Mouse (Mus musculus): ENCODE results near the gene Tbx1. TPM values are rescaled to one million over a fixed set of nuclear protein-coding genes. Genes with fewer than 3 reads are reported as not detected.

Tbx1 gene
- polyA plus RNA-seq, 1 experiment from 2014 or later: 0.13 TPM

DNA sequence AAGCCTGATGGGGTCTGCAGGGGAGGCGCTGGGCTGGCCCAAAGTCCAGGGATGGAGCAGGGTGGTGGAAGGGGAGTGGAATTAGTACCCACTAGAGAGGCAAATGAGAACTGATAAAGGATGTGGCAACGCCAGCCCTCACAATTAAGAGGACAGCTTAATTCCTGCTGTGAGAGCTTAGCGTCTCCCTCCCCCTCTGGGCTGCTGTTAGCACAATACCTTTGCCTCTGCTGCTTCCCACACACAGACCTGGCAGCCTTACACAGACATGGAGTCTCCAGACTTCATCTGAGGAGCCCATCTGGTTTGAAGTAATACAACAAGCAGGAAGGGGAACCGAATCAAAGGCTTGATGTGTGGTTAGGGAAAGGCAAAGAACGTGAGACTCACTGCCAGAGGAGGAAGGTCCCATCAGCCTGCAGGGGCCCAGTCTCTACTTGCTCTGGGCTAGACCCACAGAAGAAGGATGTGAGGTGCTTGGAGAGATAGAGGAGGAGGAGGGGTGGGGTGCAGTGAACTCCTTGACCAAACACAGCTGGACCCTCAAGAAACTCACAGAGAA lies 12.8 kb downstream of the Tbx1 start:
- no peak overlapping the region for H3K9ac ChIP-seq
- peaks cover 64% of the 10 kb centered on the region for H3K27me3 ChIP-seq (replicated peaks)
- no peak overlapping the region for H3K4me3 ChIP-seq
- 27% methylated on average over 5 of the region's 5 CpGs for WGBS
- no peaks in the 10 kb centered on the region for H3K36me3 ChIP-seq
- H3K9me3 ChIP-seq (replicated peaks): no peaks in the 10 kb centered on the region
- H3K4me2 ChIP-seq: no peak overlapping the region
- no peak for ATAC-seq (ENCODE audit: insufficient number of reproducible peaks, low FRiP score)
- H3K27ac ChIP-seq (ENCODE audit: poor library complexity, severe bottlenecking): no peak overlapping the region
- H3K4me1 ChIP-seq (replicated peaks): peaks cover 16% of the 10 kb centered on the region

DNA sequence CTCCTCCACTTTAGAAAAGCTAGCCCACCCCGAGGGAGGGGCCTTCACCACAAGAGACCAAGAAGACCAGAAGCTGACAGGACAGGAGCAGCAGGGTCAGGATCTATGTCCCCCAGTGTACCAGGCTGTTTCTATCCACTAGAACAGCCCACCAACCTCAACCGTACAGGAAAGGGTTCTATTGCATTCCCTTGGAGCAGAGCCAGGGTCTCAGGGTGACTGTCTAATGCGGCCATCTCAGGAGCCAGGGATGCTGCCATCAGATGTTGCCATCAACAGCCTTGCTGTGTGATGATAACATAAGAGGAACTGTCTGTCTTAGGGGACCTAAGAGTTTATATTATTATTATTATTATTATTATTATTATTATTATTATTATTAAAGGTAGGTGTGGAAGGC lies 13.4 kb downstream of the Tbx1 start:
- Histone ChIP-seq H3K36me3 (no peaks in the 10 kb centered on the region), H3K27ac (ENCODE audit: poor library complexity, severe bottlenecking) (no peak overlapping the region), H3K4me3 (no peak overlapping the region), H3K4me1 (replicated peaks) (peaks cover 10% of the 10 kb centered on the region), H3K9me3 (replicated peaks) (no peaks in the 10 kb centered on the region), H3K9ac (no peak overlapping the region), H3K27me3 (replicated peaks) (peaks cover 62% of the 10 kb centered on the region), H3K4me2 (no peak overlapping the region)
- 27% methylated on average over 3 of the region's 3 CpGs for WGBS
- no peak for ATAC-seq (ENCODE audit: insufficient number of reproducible peaks, low FRiP score)

GRCm38 (mm10) chr16:18574196-18574595 lies 16.3 kb downstream of the Tbx1 start:
- Histone ChIP-seq H3K36me3 (no peaks in the 10 kb centered on the region), H3K4me3 (no peak overlapping the region), H3K4me2 (no peak overlapping the region), H3K9ac (no peak overlapping the region), H3K27ac (ENCODE audit: poor library complexity, severe bottlenecking) (no peak overlapping the region), H3K4me1 (replicated peaks) (no peaks in the 10 kb centered on the region), H3K9me3 (replicated peaks) (peaks cover 3% of the 10 kb centered on the region; the same call in 1 of the 2 replicates), H3K27me3 (replicated peaks) (peaks cover 33% of the 10 kb centered on the region)
- 66% methylated on average over 8 of the region's 8 CpGs for WGBS
- ATAC-seq (ENCODE audit: insufficient number of reproducible peaks, low FRiP score): no peak

GRCm38 (mm10) chr16:18568599-18568998 lies 21.9 kb downstream of the Tbx1 start:
- H3K4me3 ChIP-seq: no peak overlapping the region
- ATAC-seq (ENCODE audit: insufficient number of reproducible peaks, low FRiP score): no peak

GRCm38 (mm10) chr16:18564472-18564871 lies 26.0 kb downstream of the Tbx1 start:
- Histone ChIP-seq H3K27me3 (replicated peaks) (peaks cover 33% of the 10 kb centered on the region), H3K36me3 (no peaks in the 10 kb centered on the region), H3K9ac (no peak overlapping the region), H3K27ac (ENCODE audit: poor library complexity, severe bottlenecking) (no peak overlapping the region), H3K4me1 (replicated peaks) (no peaks in the 10 kb centered on the region), H3K4me3 (no peak overlapping the region), H3K9me3 (replicated peaks) (no peaks in the 10 kb centered on the region), H3K4me2 (no peak overlapping the region)
- WGBS: 40% methylated on average over 2 of the region's 2 CpGs
- no peak for ATAC-seq (ENCODE audit: insufficient number of reproducible peaks, low FRiP score)

More at GRCm38 (mm10) chr16:18568599-18568998, 21.9 kb downstream of the Tbx1 start:
- Histone ChIP-seq H3K36me3 (no peaks in the 10 kb centered on the region), H3K4me1 (replicated peaks) (no peaks in the 10 kb centered on the region), H3K9me3 (replicated peaks) (peaks cover 3% of the 10 kb centered on the region; the same call in 1 of the 2 replicates), H3K4me2 (no peak overlapping the region), H3K27ac (ENCODE audit: poor library complexity, severe bottlenecking) (no peak overlapping the region), H3K9ac (no peak overlapping the region), H3K27me3 (replicated peaks) (peaks cover 37% of the 10 kb centered on the region)
- 75% methylated on average over 7 of the region's 7 CpGs for WGBS

DNA sequence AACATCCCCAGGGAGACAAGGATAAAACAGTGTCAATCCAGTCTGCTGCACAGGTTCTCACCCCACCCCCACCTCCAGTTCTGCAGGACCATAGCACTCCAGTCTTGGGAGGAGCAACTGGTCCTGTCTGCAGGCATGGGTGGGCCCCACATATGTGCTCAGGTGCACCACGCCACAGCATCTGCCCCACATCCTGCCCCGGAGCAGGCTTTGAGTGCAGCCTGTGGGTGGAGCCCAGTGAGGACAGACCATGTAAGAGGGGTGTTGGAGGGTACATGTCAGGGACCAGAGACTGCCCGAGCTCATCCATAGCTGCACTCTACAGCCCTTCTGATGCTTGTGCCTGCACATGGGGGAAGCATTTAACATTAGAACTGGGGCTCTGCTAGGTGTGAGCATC lies 34.0 kb downstream of the Tbx1 start:
- Histone ChIP-seq H3K4me1 (replicated peaks) (peaks cover 18% of the 10 kb centered on the region), H3K27me3 (replicated peaks) (peaks cover 21% of the 10 kb centered on the region), H3K36me3 (no peaks in the 10 kb centered on the region), H3K9me3 (replicated peaks) (no peaks in the 10 kb centered on the region), H3K4me2 (no peak overlapping the region), H3K27ac (ENCODE audit: poor library complexity, severe bottlenecking) (no peak overlapping the region), H3K9ac (no peak overlapping the region), H3K4me3 (no peak overlapping the region)
- ATAC-seq (ENCODE audit: insufficient number of reproducible peaks, low FRiP score): no peak
- WGBS: 80% methylated on average over 3 of the region's 3 CpGs

DNA sequence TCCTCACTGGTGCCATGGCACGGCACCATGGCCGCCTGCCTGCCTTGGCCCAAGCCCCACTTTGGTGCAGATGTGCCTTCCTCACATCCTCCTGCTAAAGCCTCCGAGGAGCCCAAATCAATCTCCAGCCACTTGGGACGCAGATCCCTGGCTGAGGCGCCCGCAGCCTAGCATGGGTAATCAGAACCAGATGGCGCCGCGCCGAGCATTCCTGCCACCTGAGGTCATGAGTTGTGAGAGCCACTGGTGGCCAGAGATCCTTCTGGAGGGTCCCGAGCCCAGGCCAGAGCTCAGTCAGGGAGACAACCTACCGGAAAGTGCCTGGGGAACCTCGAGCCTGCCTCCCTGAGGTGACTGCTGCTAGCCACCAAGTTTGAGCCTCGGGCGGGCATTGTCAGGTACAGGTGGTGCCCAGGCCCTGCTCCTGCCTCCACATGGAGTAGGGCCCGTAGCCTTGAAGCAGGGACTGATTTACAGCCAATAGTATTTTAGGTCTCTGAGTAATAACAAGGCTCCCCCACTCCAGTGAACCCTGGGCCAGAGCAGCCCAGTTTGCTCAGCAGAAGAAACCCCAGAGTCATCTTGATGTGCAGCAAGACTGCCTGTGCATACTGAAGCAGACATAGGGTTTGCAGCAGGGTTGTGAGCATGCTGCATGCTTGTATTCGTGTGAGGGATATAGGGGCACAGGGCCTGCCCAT lies 35.1 kb downstream of the Tbx1 start:
- no peak overlapping the region for H3K4me2 ChIP-seq
- WGBS: 33% methylated on average over 17 of the region's 17 CpGs
- no peak overlapping the region for H3K27ac ChIP-seq (ENCODE audit: poor library complexity, severe bottlenecking)

DNA sequence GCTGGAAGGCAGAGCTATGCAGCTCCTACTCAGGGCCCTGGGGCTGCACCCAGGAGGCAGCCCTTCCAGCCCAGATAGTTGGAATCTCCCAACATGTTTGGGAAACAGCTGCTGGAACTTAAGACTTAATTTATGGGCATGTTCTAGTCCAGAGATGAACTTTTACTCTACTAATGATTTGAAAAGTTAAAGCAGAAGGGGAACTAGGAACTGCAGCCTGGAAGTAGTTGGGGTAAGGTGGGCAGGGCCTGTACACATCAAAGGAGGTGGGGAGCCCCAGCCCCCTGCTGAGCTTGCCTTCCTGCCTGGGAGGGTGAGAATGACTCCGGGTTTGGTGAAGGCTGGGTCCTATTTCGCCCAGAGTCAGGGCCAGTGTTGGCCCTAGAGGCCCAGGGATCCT lies 35.8 kb downstream of the Tbx1 start:
- Histone ChIP-seq H3K4me3 (no peak overlapping the region), H3K27me3 (replicated peaks) (peaks cover 33% of the 10 kb centered on the region), H3K4me1 (replicated peaks) (peaks cover 18% of the 10 kb centered on the region), H3K9me3 (replicated peaks) (no peaks in the 10 kb centered on the region), H3K9ac (no peak overlapping the region), H3K4me2 (no peak overlapping the region), H3K27ac (ENCODE audit: poor library complexity, severe bottlenecking) (no peak overlapping the region), H3K36me3 (no peaks in the 10 kb centered on the region)
- ATAC-seq (ENCODE audit: insufficient number of reproducible peaks, low FRiP score): no peak
- 38% methylated on average over 2 of the region's 2 CpGs for WGBS

More for the DNA sequence above, 35.1 kb downstream of the Tbx1 start:
- Histone ChIP-seq H3K27me3 (replicated peaks) (peaks cover 27% of the 10 kb centered on the region), H3K36me3 (no peaks in the 10 kb centered on the region), H3K4me3 (no peak overlapping the region), H3K4me1 (replicated peaks) (peaks cover 18% of the 10 kb centered on the region), H3K9ac (no peak overlapping the region), H3K9me3 (replicated peaks) (no peaks in the 10 kb centered on the region)
- peak; percentile 12; the same call in 1 of the 2 replicates for ATAC-seq (ENCODE audit: insufficient number of reproducible peaks, low FRiP score)

- Histone ChIP-seq H3K27me3 (replicated peaks) (peaks cover 42% of the 10 kb centered on the region), H3K9ac (no peak overlapping the region), H3K36me3 (no peaks in the 10 kb centered on the region), H3K4me1 (replicated peaks) (peaks cover 18% of the 10 kb centered on the region), H3K27ac (ENCODE audit: poor library complexity, severe bottlenecking) (no peak overlapping the region), H3K4me3 (no peak overlapping the region), H3K9me3 (replicated peaks) (no peaks in the 10 kb centered on the region), H3K4me2 (no peak overlapping the region)
- 78% methylated on average over 11 of the region's 11 CpGs for WGBS
- ATAC-seq (ENCODE audit: insufficient number of reproducible peaks, low FRiP score): no peak
Measured at GRCm38 (mm10) chr16:18552106-18552710, 38.3 kb downstream of the Tbx1 start.

- H3K27ac ChIP-seq (ENCODE audit: poor library complexity, severe bottlenecking): no peak overlapping the region
- peaks cover 44% of the 10 kb centered on the region for H3K27me3 ChIP-seq (replicated peaks)
- WGBS: 51% methylated on average over 9 of the region's 9 CpGs
- H3K4me2 ChIP-seq: no peak overlapping the region
- H3K36me3 ChIP-seq: no peaks in the 10 kb centered on the region
- H3K4me3 ChIP-seq: no peak overlapping the region
- ATAC-seq (ENCODE audit: insufficient number of reproducible peaks, low FRiP score): no peak
- no peaks in the 10 kb centered on the region for H3K9me3 ChIP-seq (replicated peaks)
- no peak overlapping the region for H3K9ac ChIP-seq
- peaks cover 18% of the 10 kb centered on the region for H3K4me1 ChIP-seq (replicated peaks)
Measured at GRCm38 (mm10) chr16:18551604-18552003, 38.9 kb downstream of the Tbx1 start.

- no peak for ATAC-seq (ENCODE audit: insufficient number of reproducible peaks, low FRiP score)
- Histone ChIP-seq H3K4me2 (no peak overlapping the region), H3K27ac (ENCODE audit: poor library complexity, severe bottlenecking) (no peak overlapping the region), H3K36me3 (no peaks in the 10 kb centered on the region), H3K9ac (no peak overlapping the region), H3K27me3 (replicated peaks) (peaks cover 35% of the 10 kb centered on the region), H3K4me3 (no peak overlapping the region), H3K9me3 (replicated peaks) (no peaks in the 10 kb centered on the region), H3K4me1 (replicated peaks) (peaks cover 3% of the 10 kb centered on the region)
- WGBS: 78% methylated on average over 5 of the region's 5 CpGs
Measured at GRCm38 (mm10) chr16:18547891-18548290, 42.6 kb downstream of the Tbx1 start.

All from heart, embryonic 12.5 days (tissue).